Mouse (Mus musculus) right cerebral cortex, adult 2 months (tissue): ENCODE data around the gene Plppr4.

Experiments used
- DNase-seq, 2 experiments: peaks; one replicate each; pipeline ENCODE4 v3.0.0; 2021 to 2022; ENCODE audit warnings: low spot score in 2 of 2

Plppr4 gene

GRCm38 (mm10) chr3:117360528-117360927, at the start of gene Plppr4:
Gene Plppr4 (minus strand): TSS chr3:117360876.
- no peak for DNase-seq

GRCm38 (mm10) chr3:117405821-117406220, 45.1 kb upstream of the Plppr4 start:
- DNase-seq, result no peak

- DNase-seq, result no peak
Measured at GRCm38 (mm10) chr3:117403740-117404139, 43.1 kb upstream of the Plppr4 start.

GRCm38 (mm10) chr3:117366041-117366440, 5.4 kb upstream of the Plppr4 start:
- no peak for DNase-seq

GRCm38 (mm10) chr3:117359686-117360521, 772 bp downstream of the Plppr4 start:
- peak; percentile 78 to 81 for DNase-seq

- DNase-seq, result peak in 1 of 2 experiments; percentile 44
Measured at GRCm38 (mm10) chr3:117358981-117359628, 1.6 kb downstream of the Plppr4 start.

GRCm38 (mm10) chr3:117357367-117357766, 3.3 kb downstream of the Plppr4 start:
- peak in 1 of 2 experiments; percentile 34 for DNase-seq

- DNase-seq, result no peak
Measured at GRCm38 (mm10) chr3:117353940-117354339, 6.7 kb downstream of the Plppr4 start.

GRCm38 (mm10) chr3:117346351-117346750, 14.3 kb downstream of the Plppr4 start:
- DNase-seq, result no peak

- DNase-seq, result no peak
Measured at GRCm38 (mm10) chr3:117331502-117331901, 29.2 kb downstream of the Plppr4 start.

- peak; percentile 60 to 68 for DNase-seq
Measured at GRCm38 (mm10) chr3:117329485-117329884, 31.2 kb downstream of the Plppr4 start.

GRCm38 (mm10) chr3:117326551-117326950, 34.1 kb downstream of the Plppr4 start:
- DNase-seq, result no peak

GRCm38 (mm10) chr3:117319671-117320070, 41.0 kb downstream of the Plppr4 start:
- DNase-seq, result no peak

GRCm38 (mm10) chr3:117313339-117313738, 47.3 kb downstream of the Plppr4 start:
- DNase-seq, result peak in 1 of 2 experiments; percentile 25

- peak in 1 of 2 experiments; percentile 24 for DNase-seq
Measured at GRCm38 (mm10) chr3:117312097-117312496, 48.6 kb downstream of the Plppr4 start.

GRCm38 (mm10) chr3:117310801-117311368, 49.8 kb downstream of the Plppr4 start:
- DNase-seq, result no peak

- DNase-seq, result no peak
Measured at GRCm38 (mm10) chr3:117309580-117309910, 51.1 kb downstream of the Plppr4 start.

GRCm38 (mm10) chr3:117308895-117309579, 51.6 kb downstream of the Plppr4 start:
- no peak for DNase-seq

GRCm38 (mm10) chr3:117307555-117307954, 53.1 kb downstream of the Plppr4 start:
- DNase-seq, result no peak

GRCm38 (mm10) chr3:117304037-117304436, 56.6 kb downstream of the Plppr4 start:
- DNase-seq, result no peak

- no peak for DNase-seq
Measured at GRCm38 (mm10) chr3:117300735-117301271, 59.9 kb downstream of the Plppr4 start.

- no peak for DNase-seq
Measured at GRCm38 (mm10) chr3:117297735-117298134, 62.9 kb downstream of the Plppr4 start.
